Mouse (Mus musculus): Measurements from ENCODE around the gene Spi1. TPM values are rescaled to one million over a fixed set of nuclear protein-coding genes. Genes with fewer than 3 reads are reported as not detected.
A peak's percentile ranks its signal among the peaks of the same experiment; 100 is the strongest.

Gene Spi1
- polyA plus RNA-seq, 1 experiment from 2014 or later, result 3.3 TPM

GRCm38 (mm10) chr2:91058435-91058834 is 23.8 kb upstream of the Spi1 start:
- no peak overlapping the region for H3K4me2 ChIP-seq
- peaks cover 12% of the 10 kb centered on the region for H3K4me1 ChIP-seq
- H3K9me3 ChIP-seq, result no peaks in the 10 kb centered on the region
- H3K9ac ChIP-seq, result no peak overlapping the region
- no peaks in the 10 kb centered on the region for H3K27me3 ChIP-seq (replicated peaks)
- ATAC-seq (replicated peaks), result no peak
- 94% methylated on average over 5 of the region's 5 CpGs for WGBS
- peaks cover 68% of the 10 kb centered on the region for H3K36me3 ChIP-seq (replicated peaks)
- no peak overlapping the region for H3K27ac ChIP-seq
- no peak overlapping the region for H3K4me3 ChIP-seq

DNA sequence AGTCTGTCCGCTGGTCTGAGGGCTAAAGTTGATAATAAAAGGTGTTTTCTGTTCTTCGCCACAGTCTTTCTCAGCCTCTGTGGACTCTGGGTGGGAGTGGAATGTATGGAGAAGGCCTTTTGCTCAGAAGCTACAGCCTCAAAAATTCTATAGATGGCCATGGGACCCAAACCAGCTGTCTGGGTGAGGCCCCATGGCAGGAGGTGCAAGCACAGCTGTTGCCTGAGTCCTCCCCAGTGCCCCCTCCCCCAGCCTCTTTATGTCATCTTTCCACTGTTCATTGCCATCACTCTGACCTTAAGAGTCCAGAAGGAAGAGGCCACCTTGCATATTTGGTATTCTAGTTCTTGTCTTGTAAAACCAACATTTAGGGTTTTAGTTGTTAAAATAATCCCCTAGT is 22.8 kb upstream of the Spi1 start:
- Histone ChIP-seq H3K27ac (no peak overlapping the region), H3K9me3 (no peaks in the 10 kb centered on the region), H3K9ac (no peak overlapping the region), H3K27me3 (replicated peaks) (no peaks in the 10 kb centered on the region), H3K4me3 (no peak overlapping the region), H3K4me2 (no peak overlapping the region), H3K4me1 (peaks cover 12% of the 10 kb centered on the region), H3K36me3 (replicated peaks) (peaks cover 76% of the 10 kb centered on the region)
- ATAC-seq (replicated peaks), result no peak
- WGBS, result 83% methylated on average over 2 of the region's 2 CpGs

GRCm38 (mm10) chr2:91060544-91061355 is 21.4 kb upstream of the Spi1 start:
- Histone ChIP-seq H3K9ac (no peak overlapping the region), H3K27me3 (replicated peaks) (no peaks in the 10 kb centered on the region), H3K4me1 (no peaks in the 10 kb centered on the region), H3K27ac (no peak overlapping the region), H3K4me2 (no peak overlapping the region), H3K9me3 (no peaks in the 10 kb centered on the region), H3K4me3 (no peak overlapping the region), H3K36me3 (replicated peaks) (peaks cover 77% of the 10 kb centered on the region)
- 80% methylated on average over 10 of the region's 10 CpGs for WGBS
- ATAC-seq (replicated peaks), result peak; percentile 38

GRCm38 (mm10) chr2:91061849-91062481 is 20.2 kb upstream of the Spi1 start:
- no peaks in the 10 kb centered on the region for H3K27me3 ChIP-seq (replicated peaks)
- no peak for ATAC-seq (replicated peaks)
- peaks cover 65% of the 10 kb centered on the region for H3K36me3 ChIP-seq (replicated peaks)
- H3K9ac ChIP-seq, result no peak overlapping the region
- no peaks in the 10 kb centered on the region for H3K9me3 ChIP-seq
- no peak overlapping the region for H3K4me3 ChIP-seq
- H3K4me2 ChIP-seq, result no peak overlapping the region
- no peak overlapping the region for H3K27ac ChIP-seq
- WGBS, result 85% methylated on average over 6 of the region's 6 CpGs
- no peaks in the 10 kb centered on the region for H3K4me1 ChIP-seq

- WGBS, result 95% methylated on average over 16 of the region's 16 CpGs
- no peak overlapping the region for H3K4me3 ChIP-seq
- ATAC-seq (replicated peaks), result no peak
These were observed 19.2 kb upstream of the Spi1 start for GRCm38 (mm10) chr2:91062779-91063606.

GRCm38 (mm10) chr2:91064211-91064610 is 18.0 kb upstream of the Spi1 start:
- no peak for ATAC-seq (replicated peaks)
- no peaks in the 10 kb centered on the region for H3K9me3 ChIP-seq
- no peak overlapping the region for H3K9ac ChIP-seq
- H3K4me3 ChIP-seq, result no peak overlapping the region
- no peak overlapping the region for H3K4me2 ChIP-seq
- no peaks in the 10 kb centered on the region for H3K27me3 ChIP-seq (replicated peaks)
- H3K4me1 ChIP-seq, result peaks cover 12% of the 10 kb centered on the region
- H3K36me3 ChIP-seq (replicated peaks), result peaks cover 46% of the 10 kb centered on the region
- WGBS, result 89% methylated on average over 6 of the region's 6 CpGs
- no peak overlapping the region for H3K27ac ChIP-seq

More at GRCm38 (mm10) chr2:91062779-91063606, 19.2 kb upstream of the Spi1 start:
- no peaks in the 10 kb centered on the region for H3K4me1 ChIP-seq
- H3K9ac ChIP-seq, result no peak overlapping the region
- no peak overlapping the region for H3K4me2 ChIP-seq
- no peaks in the 10 kb centered on the region for H3K9me3 ChIP-seq
- H3K36me3 ChIP-seq (replicated peaks), result peaks cover 57% of the 10 kb centered on the region
- no peaks in the 10 kb centered on the region for H3K27me3 ChIP-seq (replicated peaks)
- no peak overlapping the region for H3K27ac ChIP-seq

DNA sequence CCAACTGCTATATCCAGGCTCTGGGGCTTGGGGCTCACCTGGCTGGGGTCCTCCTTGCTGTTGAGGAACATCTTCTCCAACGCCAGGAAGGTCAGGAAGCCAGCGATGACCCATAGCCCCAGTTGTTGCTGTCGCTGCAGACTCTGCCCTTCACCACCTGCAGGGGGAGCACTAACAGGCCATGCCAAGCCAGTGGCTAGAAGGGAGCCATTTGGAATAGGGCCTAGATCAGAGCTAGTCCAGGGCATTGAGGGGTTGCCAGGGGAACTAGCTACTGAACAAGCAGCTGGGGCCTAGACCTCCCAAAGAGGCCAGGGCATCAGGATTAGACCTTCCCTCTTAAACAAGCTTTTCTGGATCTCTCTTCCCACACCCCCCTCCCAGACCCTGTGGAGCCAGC is 16.6 kb upstream of the Spi1 start:
- no peaks in the 10 kb centered on the region for H3K27me3 ChIP-seq (replicated peaks)
- peaks cover 18% of the 10 kb centered on the region for H3K4me1 ChIP-seq
- WGBS, result 42% methylated on average over 3 of the region's 3 CpGs
- H3K9ac ChIP-seq, result no peak overlapping the region
- H3K4me2 ChIP-seq, result no peak overlapping the region
- H3K27ac ChIP-seq, result no peak overlapping the region
- peaks cover 34% of the 10 kb centered on the region for H3K36me3 ChIP-seq (replicated peaks)
- ATAC-seq (replicated peaks), result no peak
- H3K9me3 ChIP-seq, result no peaks in the 10 kb centered on the region
- no peak overlapping the region for H3K4me3 ChIP-seq

- H3K4me1 ChIP-seq, result peaks cover 27% of the 10 kb centered on the region
- peaks cover 30% of the 10 kb centered on the region for H3K36me3 ChIP-seq (replicated peaks)
- no peak overlapping the region; the same call in 1 of the 2 replicates for H3K9ac ChIP-seq
- WGBS, result 90% methylated on average over 3 of the region's 3 CpGs
- no peaks in the 10 kb centered on the region for H3K9me3 ChIP-seq
- no peak for ATAC-seq (replicated peaks)
- no peak overlapping the region for H3K4me2 ChIP-seq
- no peak overlapping the region for H3K4me3 ChIP-seq
- H3K27ac ChIP-seq, result no peak overlapping the region
- H3K27me3 ChIP-seq (replicated peaks), result no peaks in the 10 kb centered on the region
These were observed 15.7 kb upstream of the Spi1 start for GRCm38 (mm10) chr2:91066455-91066854.

DNA sequence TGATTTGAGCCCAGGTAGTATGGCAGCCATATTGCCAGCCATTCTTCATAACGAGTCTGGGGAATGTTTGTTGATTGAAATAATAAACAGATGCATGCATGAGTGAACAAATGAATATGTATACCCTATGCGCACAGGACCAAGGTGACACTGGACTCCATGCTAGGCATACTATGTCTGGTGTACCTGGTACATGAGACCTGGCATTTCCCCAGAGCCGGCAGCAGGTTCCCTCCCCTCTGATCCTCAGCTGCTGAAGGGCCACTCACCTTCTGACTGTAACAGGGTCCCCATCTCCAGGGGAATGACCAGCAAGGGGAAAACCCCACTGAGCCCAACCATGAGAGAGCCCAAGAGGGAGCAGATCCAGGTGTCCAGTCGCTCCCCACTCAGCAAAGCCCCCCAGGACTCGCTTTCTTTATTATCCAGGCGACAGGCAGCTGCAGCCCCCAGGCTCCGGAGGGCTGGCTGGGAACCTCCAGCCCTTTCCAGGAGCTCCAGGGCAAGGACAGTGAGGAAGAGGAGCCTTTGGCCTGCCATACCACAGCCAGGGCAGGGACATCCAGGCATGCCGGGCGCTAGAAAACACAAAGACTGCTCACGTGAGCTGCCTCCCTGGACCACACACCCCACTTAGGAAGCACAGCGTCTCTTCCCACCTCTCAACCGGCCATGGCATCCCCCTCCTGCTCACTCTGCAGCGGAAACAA is 13.9 kb upstream of the Spi1 start:
- no peaks in the 10 kb centered on the region for H3K9me3 ChIP-seq
- H3K36me3 ChIP-seq (replicated peaks), result peaks cover 13% of the 10 kb centered on the region; the same call in 1 of the 2 replicates
- no peak for ATAC-seq (replicated peaks)
- H3K27ac ChIP-seq, result no peak overlapping the region
- H3K4me3 ChIP-seq, result peak overlapping the region; percentile 92
- peaks cover 27% of the 10 kb centered on the region for H3K4me1 ChIP-seq
- peak overlapping the region; percentile 85 for H3K4me2 ChIP-seq
- peak overlapping the region; percentile 39 for H3K9ac ChIP-seq
- WGBS, result 49% methylated on average over 13 of the region's 13 CpGs
- H3K27me3 ChIP-seq (replicated peaks), result no peaks in the 10 kb centered on the region

DNA sequence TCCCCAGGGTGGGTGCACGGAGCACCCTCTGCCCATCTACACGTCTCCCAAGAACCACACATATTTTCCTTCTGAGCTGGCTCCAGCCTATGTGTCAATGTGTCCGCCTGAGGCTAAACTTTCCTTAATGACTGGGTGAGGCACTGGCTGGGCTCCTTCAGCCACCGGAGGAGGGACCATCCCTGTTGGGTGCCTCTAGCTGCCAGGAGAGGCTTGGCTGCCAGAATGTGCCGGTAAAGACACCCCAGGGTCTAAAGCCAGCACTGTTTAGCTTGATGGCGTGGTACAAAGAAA is 13.4 kb upstream of the Spi1 start:
- Histone ChIP-seq H3K9ac (peak overlapping the region; percentile 39), H3K27ac (no peak overlapping the region), H3K4me2 (peak overlapping the region; percentile 85), H3K36me3 (replicated peaks) (peaks cover 9% of the 10 kb centered on the region; the same call in 1 of the 2 replicates), H3K9me3 (no peaks in the 10 kb centered on the region), H3K27me3 (replicated peaks) (no peaks in the 10 kb centered on the region), H3K4me3 (peak overlapping the region; percentile 92), H3K4me1 (peaks cover 27% of the 10 kb centered on the region)
- no peak for ATAC-seq (replicated peaks)
- WGBS, result 47% methylated on average over 6 of the region's 6 CpGs

GRCm38 (mm10) chr2:91069306-91070000 is 12.7 kb upstream of the Spi1 start:
- Histone ChIP-seq H3K4me1 (peaks cover 27% of the 10 kb centered on the region), H3K4me3 (peak overlapping the region; percentile 92), H3K9ac (peak overlapping the region; percentile 87), H3K9me3 (no peaks in the 10 kb centered on the region), H3K4me2 (peak overlapping the region; percentile 85), H3K36me3 (replicated peaks) (peaks cover 3% of the 10 kb centered on the region; the same call in 1 of the 2 replicates), H3K27ac (peak overlapping the region; percentile 85), H3K27me3 (replicated peaks) (no peaks in the 10 kb centered on the region)
- peak; percentile 13 for ATAC-seq (replicated peaks)
- 12% methylated on average over 14 of the region's 14 CpGs for WGBS
